ENCODE assay signal across 1 mouse cellular context in the genomic region with DNA sequence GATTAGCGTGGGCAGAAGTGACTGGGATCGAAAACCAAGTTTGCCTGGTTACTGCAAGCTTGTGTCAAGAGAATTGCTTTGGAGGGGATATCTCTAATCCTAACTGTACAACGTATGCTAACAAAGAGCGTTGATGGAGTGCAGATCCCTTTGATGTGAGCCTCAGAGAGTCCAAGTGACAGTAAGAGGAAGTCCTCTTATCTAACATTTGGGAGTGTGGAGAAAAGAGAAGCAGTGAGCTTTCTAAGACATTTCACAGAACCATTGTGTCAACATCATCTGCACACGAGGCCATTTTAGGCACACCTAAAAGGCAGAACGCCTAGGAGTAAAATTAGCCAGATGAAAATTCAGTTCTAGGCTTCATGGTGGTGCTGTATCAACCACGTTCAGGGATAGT.
A peak's percentile ranks its signal among the peaks of the same experiment; 100 is the strongest.
TF ChIP-seq lines count a peak whose summit lies in the region.

No protein-coding gene starts in this region.

TF ChIP-seq in MEL, 35 proteins besides CTCF, POLR2A, EP300 and RAD21 (continued from another document):
- peak; percentile 28; the same call in 1 of the 2 replicates for TF ChIP-seq USF1 (IDR thresholded peaks at IDR 0.05; ENCODE audit: low read depth, low read length)
- TF ChIP-seq NELFE (IDR thresholded peaks at IDR 0.05; ENCODE audit: low read depth, low read length), result 0 out of 2 replicates have a peak, but pooled peaks have one; percentile 8
